Mouse (Mus musculus) heart, embryonic 16.5 days (tissue): Measurements from ENCODE around the gene Zfp385b. TPM values are rescaled to one million over a fixed set of nuclear protein-coding genes. Genes with fewer than 3 reads are reported as not detected.

Experiments used
- ATAC-seq: fragments of 200-750 bp; cut with Nextera tagmentation; replicated peaks from 2 replicates; pipeline ENCODE4 v1.8.0; 2017; ENCODE audit warnings: moderate number of reproducible peaks; ENCODE audit not compliant: insufficient read depth, low FRiP score; ENCODE audit errors: extremely low read depth
- H3K27ac ChIP-seq: fragments of 300-500 bp; sonication (generic); 2 replicates; pipeline ENCODE4 v1.5.1; 2014; ENCODE audit warnings: mild to moderate bottlenecking, low read length, control low read depth, moderate library complexity
- H3K27me3 ChIP-seq: fragments of 300-500 bp; sonication (generic); 2 replicates; pipeline ENCODE4 v1.6.1; 2014; ENCODE audit warnings: low read length, mixed read lengths; ENCODE audit not compliant: control insufficient read depth, insufficient read depth
- H3K36me3 ChIP-seq: fragments of 300-500 bp; sonication (generic); 2 replicates; pipeline ENCODE4 v1.6.1; 2014; ENCODE audit not compliant: control insufficient read depth, insufficient read depth
- H3K4me1 ChIP-seq: fragments of 300-500 bp; sonication (generic); 2 replicates; pipeline ENCODE4 v1.6.1; 2014; ENCODE audit warnings: low read length, mixed read lengths; ENCODE audit not compliant: control insufficient read depth, insufficient read depth
- H3K4me2 ChIP-seq: fragments of 300-500 bp; sonication (generic); 2 replicates; pipeline ENCODE4 v1.6.1; 2014; ENCODE audit warnings: low read depth, mild to moderate bottlenecking, control low read depth, low read length
- H3K4me3 ChIP-seq: fragments of 300-500 bp; sonication (generic); 2 replicates; pipeline ENCODE4 v1.5.1; 2014; ENCODE audit warnings: mild to moderate bottlenecking, control low read depth, low read length
- H3K9ac ChIP-seq: fragments of 300-500 bp; sonication (generic); 2 replicates; pipeline ENCODE4 v1.6.1; 2014; ENCODE audit warnings: low read length, control low read depth
- H3K9me3 ChIP-seq: fragments of 300-500 bp; sonication (generic); replicated peaks from 2 replicates; pipeline ENCODE4 v1.6.1; 2016; ENCODE audit warnings: low read length; ENCODE audit not compliant: control insufficient read depth
- WGBS: fragments of 180-500 bp; shearing (Covaris S2); extraction: QIAGEN DNeasy Blood & Tissue Kit; methylation state at CpG from one replicate; pipeline ENCODE4 v1.1.7; 2014; 5-methylcytosine and 5-hydroxymethylcytosine counted together
- polyA plus RNA-seq: library from polyadenylated mRNA; unstranded; fragments of >200 nt; fragmentation: Nextera tagmentation; extraction: Ambion mirVana; gene quantifications from 2 replicates; pipeline ENCODE4 v1.2.1, GENCODE M21; 2015

Gene Zfp385b
- polyA plus RNA-seq, 1 experiment from 2014 or later = 3.8 TPM

DNA sequence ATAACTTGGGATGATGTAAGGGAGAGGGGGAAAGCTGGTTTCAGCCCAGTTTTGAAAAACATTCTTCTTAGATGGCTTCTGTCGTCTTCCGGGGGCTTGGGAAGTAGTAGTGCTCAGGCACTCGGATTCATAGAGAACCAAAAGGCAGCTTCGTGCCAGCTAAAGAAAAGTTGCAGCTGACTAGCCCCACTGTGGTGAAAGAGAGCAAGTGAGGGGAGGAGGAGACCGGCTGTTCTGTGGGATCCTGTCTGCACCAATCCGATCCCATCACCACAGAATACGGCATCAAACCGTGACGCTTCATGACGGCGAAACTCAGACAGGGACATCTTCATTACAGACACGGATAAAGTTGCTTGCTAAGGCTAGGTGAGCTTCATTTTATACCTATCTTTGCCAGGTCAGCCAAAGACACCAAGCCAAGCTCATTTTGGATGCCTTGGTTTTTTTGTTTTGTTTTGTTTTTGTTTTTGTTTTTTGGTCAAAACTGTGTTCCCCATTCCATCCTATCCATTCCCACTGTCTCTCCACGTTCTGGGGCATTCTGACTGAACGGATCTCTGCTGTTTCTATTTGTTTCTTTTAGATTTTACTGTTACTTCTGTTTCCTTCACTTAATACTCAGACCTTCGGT is 44.1 kb downstream of the Zfp385b start:
- ATAC-seq = no peak
- Histone ChIP-seq H3K27ac (no peak overlapping the region), H3K9me3 (no peaks in the 10 kb centered on the region), H3K9ac (no peak overlapping the region), H3K27me3 (no peaks in the 10 kb centered on the region), H3K4me1 (peaks cover 3% of the 10 kb centered on the region; the same call in 1 of the 2 replicates), H3K4me3 (no peak overlapping the region), H3K4me2 (0 out of 2 replicates have a peak overlapping the region, but pooled peaks have one; percentile 23), H3K36me3 (no peaks in the 10 kb centered on the region)
- 59% methylated on average over 15 of the region's 15 CpGs for WGBS

GRCm38 (mm10) chr2:77770056-77770697 is 49.3 kb downstream of the Zfp385b start:
- Histone ChIP-seq H3K4me3 (no peak overlapping the region), H3K4me2 (no peak overlapping the region), H3K27ac (no peak overlapping the region), H3K36me3 (no peaks in the 10 kb centered on the region), H3K4me1 (no peaks in the 10 kb centered on the region), H3K9me3 (no peaks in the 10 kb centered on the region), H3K27me3 (no peaks in the 10 kb centered on the region), H3K9ac (no peak overlapping the region)
- 56% methylated on average over 8 of the region's 8 CpGs for WGBS
- no peak for ATAC-seq

DNA sequence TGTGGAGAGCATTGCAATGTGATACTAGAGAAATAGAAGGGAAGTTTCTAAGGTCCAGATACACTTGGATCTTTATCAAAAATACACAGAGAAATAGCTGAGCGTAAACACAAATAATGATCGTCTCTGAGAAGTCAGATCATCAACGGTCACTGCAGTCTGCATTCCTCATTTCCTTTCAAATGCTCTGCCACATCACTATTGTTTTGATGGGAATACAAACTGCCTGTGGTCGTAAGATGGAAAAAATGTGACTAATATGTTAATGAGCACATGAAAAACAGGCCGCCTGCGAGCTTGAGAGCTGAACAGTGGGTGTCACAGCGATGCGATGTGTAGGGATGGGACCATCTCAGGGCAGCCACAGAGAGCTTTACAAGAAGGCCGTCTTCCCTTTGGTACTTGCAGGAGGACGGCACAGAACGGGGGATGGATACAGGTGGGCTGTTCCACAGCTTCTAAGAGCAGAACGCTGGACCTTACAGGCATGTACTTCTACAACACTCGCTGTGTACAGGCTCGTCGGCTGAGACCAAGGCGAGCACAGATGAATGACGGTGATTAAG is 51.0 kb downstream of the Zfp385b start:
- H3K4me2 ChIP-seq = no peak overlapping the region
- H3K4me3 ChIP-seq = no peak overlapping the region
- no peak for ATAC-seq
- H3K36me3 ChIP-seq = no peaks in the 10 kb centered on the region
- H3K9ac ChIP-seq = no peak overlapping the region
- H3K27me3 ChIP-seq = no peaks in the 10 kb centered on the region
- 77% methylated on average over 17 of the region's 17 CpGs for WGBS
- H3K4me1 ChIP-seq = no peaks in the 10 kb centered on the region
- no peaks in the 10 kb centered on the region for H3K9me3 ChIP-seq
- no peak overlapping the region for H3K27ac ChIP-seq

- Histone ChIP-seq H3K27ac (no peak overlapping the region), H3K4me2 (no peak overlapping the region), H3K9ac (no peak overlapping the region), H3K36me3 (no peaks in the 10 kb centered on the region), H3K9me3 (no peaks in the 10 kb centered on the region), H3K4me1 (no peaks in the 10 kb centered on the region), H3K4me3 (no peak overlapping the region), H3K27me3 (no peaks in the 10 kb centered on the region)
- 87% methylated on average over 8 of the region's 8 CpGs for WGBS
- ATAC-seq = no peak
Observed at GRCm38 (mm10) chr2:77761967-77762366, 57.5 kb downstream of the Zfp385b start.

DNA sequence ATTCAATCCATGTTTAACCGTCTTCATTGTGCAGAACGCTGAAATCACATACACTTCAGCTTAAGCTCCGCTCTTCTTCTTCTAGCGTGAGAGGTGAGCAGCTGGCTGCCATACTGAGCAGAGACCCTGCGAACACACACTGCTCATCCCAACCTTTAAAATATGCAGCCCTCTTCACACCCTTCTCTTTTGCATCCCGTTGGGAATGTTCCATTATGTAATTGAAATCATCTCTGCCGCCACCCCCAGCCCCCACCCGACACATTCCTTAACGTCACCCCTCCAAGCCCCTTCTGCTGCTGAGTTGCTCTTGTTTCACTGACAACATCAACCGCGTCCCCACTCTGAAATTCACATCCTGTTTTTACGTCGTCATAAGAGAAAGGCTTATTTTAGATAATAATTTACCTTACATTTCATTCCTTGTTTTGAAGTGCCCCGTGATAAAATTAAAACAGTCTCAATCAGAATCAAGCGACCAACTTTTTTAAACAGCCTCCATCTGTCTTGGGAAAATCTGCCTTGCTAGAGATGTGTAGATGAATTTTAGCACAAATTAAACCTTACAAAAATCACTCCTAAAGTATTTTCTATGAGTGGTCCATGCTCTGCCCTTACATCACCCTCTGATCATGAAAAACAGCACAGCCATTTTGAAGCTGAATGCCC is 60.9 kb downstream of the Zfp385b start:
- Histone ChIP-seq H3K4me2 (no peak overlapping the region), H3K4me3 (no peak overlapping the region), H3K36me3 (no peaks in the 10 kb centered on the region), H3K27me3 (no peaks in the 10 kb centered on the region), H3K9ac (no peak overlapping the region), H3K27ac (no peak overlapping the region), H3K9me3 (no peaks in the 10 kb centered on the region), H3K4me1 (no peaks in the 10 kb centered on the region)
- no peak for ATAC-seq
- 71% methylated on average over 15 of the region's 15 CpGs for WGBS

GRCm38 (mm10) chr2:77752491-77752890 is 66.9 kb downstream of the Zfp385b start:
- Histone ChIP-seq H3K4me2 (no peak overlapping the region), H3K36me3 (no peaks in the 10 kb centered on the region), H3K4me1 (no peaks in the 10 kb centered on the region), H3K4me3 (no peak overlapping the region), H3K27ac (no peak overlapping the region), H3K27me3 (no peaks in the 10 kb centered on the region), H3K9me3 (no peaks in the 10 kb centered on the region), H3K9ac (no peak overlapping the region)
- no peak for ATAC-seq
- WGBS = 74% methylated on average over 4 of the region's 4 CpGs

- H3K27me3 ChIP-seq = no peaks in the 10 kb centered on the region
- H3K27ac ChIP-seq = no peak overlapping the region
- 36% methylated on average over 3 of the region's 3 CpGs for WGBS
- H3K36me3 ChIP-seq = no peaks in the 10 kb centered on the region
- no peak overlapping the region for H3K9ac ChIP-seq
- no peaks in the 10 kb centered on the region for H3K9me3 ChIP-seq
- H3K4me2 ChIP-seq = no peak overlapping the region
- ATAC-seq = no peak
- H3K4me3 ChIP-seq = no peak overlapping the region
- H3K4me1 ChIP-seq = no peaks in the 10 kb centered on the region
Observed at GRCm38 (mm10) chr2:77749631-77750030, 69.8 kb downstream of the Zfp385b start.

- no peak overlapping the region for H3K27ac ChIP-seq
- 72% methylated on average over 5 of the region's 5 CpGs for WGBS
- H3K4me1 ChIP-seq = no peaks in the 10 kb centered on the region
- H3K9ac ChIP-seq = no peak overlapping the region
- H3K36me3 ChIP-seq = no peaks in the 10 kb centered on the region
- H3K9me3 ChIP-seq = no peaks in the 10 kb centered on the region
- no peak overlapping the region for H3K4me2 ChIP-seq
- H3K27me3 ChIP-seq = no peaks in the 10 kb centered on the region
- no peak overlapping the region for H3K4me3 ChIP-seq
- no peak for ATAC-seq
Observed at GRCm38 (mm10) chr2:77746417-77746816, 73.0 kb downstream of the Zfp385b start.

GRCm38 (mm10) chr2:77745246-77745645 is 74.2 kb downstream of the Zfp385b start:
- Histone ChIP-seq H3K4me3 (no peak overlapping the region), H3K27me3 (no peaks in the 10 kb centered on the region), H3K9me3 (no peaks in the 10 kb centered on the region), H3K27ac (no peak overlapping the region), H3K36me3 (no peaks in the 10 kb centered on the region), H3K4me1 (no peaks in the 10 kb centered on the region), H3K4me2 (no peak overlapping the region), H3K9ac (no peak overlapping the region)
- ATAC-seq = no peak
- WGBS = 79% methylated on average over 7 of the region's 7 CpGs
